Mouse (Mus musculus) stomach, embryonic 15.5 days (tissue): Measurements from ENCODE around the gene Mapk3. TPM values are rescaled to one million over a fixed set of nuclear protein-coding genes. Genes with fewer than 3 reads are reported as not detected.
"Not testable (repeated sequence)": the region's sequence is repeated elsewhere in the genome, so short reads cannot be mapped to it uniquely, and the experiment has no call there.

Experiments
- ATAC-seq: fragments of 200-750 bp; cut with Nextera tagmentation; 2 replicates; pipeline ENCODE4 v1.8.0; 2017; ENCODE audit warnings: low read depth, moderate number of reproducible peaks, moderate TSS enrichment; ENCODE audit not compliant: insufficient read depth, low FRiP score
- H3K27ac ChIP-seq: fragments of 300-500 bp; sonication (generic); 2 replicates; pipeline ENCODE4 v1.5.1; 2015; ENCODE audit warnings: mild to moderate bottlenecking, inconsistent platforms
- H3K27me3 ChIP-seq: fragments of 300-500 bp; sonication (generic); replicated peaks from 2 replicates; pipeline ENCODE4 v1.6.1; 2015; ENCODE audit warnings: inconsistent platforms
- H3K36me3 ChIP-seq: fragments of 300-500 bp; sonication (generic); 2 replicates; pipeline ENCODE4 v1.6.1; 2015; ENCODE audit warnings: inconsistent platforms
- H3K4me1 ChIP-seq: fragments of 300-500 bp; sonication (generic); 2 replicates; pipeline ENCODE4 v1.6.1; 2015; ENCODE audit warnings: inconsistent platforms
- H3K4me2 ChIP-seq: fragments of 300-500 bp; sonication (generic); 2 replicates; pipeline ENCODE4 v1.6.1; 2015; ENCODE audit warnings: mild to moderate bottlenecking, inconsistent platforms
- H3K4me3 ChIP-seq: fragments of 300-500 bp; sonication (generic); replicated peaks from 2 replicates; pipeline ENCODE4 v1.5.1; 2015; ENCODE audit warnings: inconsistent platforms
- H3K9ac ChIP-seq: fragments of 300-500 bp; sonication (generic); 2 replicates; pipeline ENCODE4 v1.6.1; 2015; ENCODE audit warnings: inconsistent platforms
- H3K9me3 ChIP-seq: fragments of 300-500 bp; sonication (generic); 2 replicates; pipeline ENCODE4 v1.6.1; 2016; ENCODE audit warnings: inconsistent platforms
- WGBS: fragments of 180-500 bp; shearing (Covaris S2); methylation state at CpG from one replicate; pipeline ENCODE4 v1.1.7; 2015; 5-methylcytosine and 5-hydroxymethylcytosine counted together
- polyA plus RNA-seq: library from polyadenylated mRNA; unstranded; fragments of >200 nt; fragmentation: Nextera tagmentation; extraction: Ambion mirVana; gene quantifications from 2 replicates; pipeline ENCODE4 v1.2.1, GENCODE M21; 2015

The Mapk3 gene
- polyA plus RNA-seq: 99.9 TPM in 2 replicates

GRCm38 (mm10) chr7:126759050-126759671, at the start of gene Mapk3:
Gene Mapk3, plus strand, starts transcription at chr7:126759601.
- no peaks in the 10 kb centered on the region for H3K9me3 ChIP-seq
- ATAC-seq: peak; percentile 63
- peak within 1 kb of the TSS; percentile 68 for H3K9ac ChIP-seq
- no peaks in the 10 kb centered on the region for H3K27me3 ChIP-seq
- WGBS: under 1% methylated on average over 36 of the region's 38 CpGs
- peaks cover 35% of the 10 kb centered on the region for H3K4me1 ChIP-seq
- peak within 1 kb of the TSS; percentile 88 for H3K4me2 ChIP-seq
- H3K27ac ChIP-seq: peak within 1 kb of the TSS; percentile 97
- peak within 1 kb of the TSS; percentile 85 for H3K4me3 ChIP-seq
- H3K36me3 ChIP-seq: peaks cover 19% of the 10 kb centered on the region

GRCm38 (mm10) chr7:126710266-126710665, 49.1 kb upstream of the Mapk3 start:
- H3K4me2 ChIP-seq: no peak overlapping the region
- 69% methylated on average over 4 of the region's 4 CpGs for WGBS
- H3K9me3 ChIP-seq: no peaks in the 10 kb centered on the region
- ATAC-seq: no peak
- H3K4me3 ChIP-seq: no peak overlapping the region
- 0 out of 2 replicates have a peak, but pooled peaks cover under 1% of the 10 kb centered on the region for H3K4me1 ChIP-seq
- no peak overlapping the region for H3K9ac ChIP-seq
- 0 out of 2 replicates have a peak, but pooled peaks cover 1% of the 10 kb centered on the region for H3K27me3 ChIP-seq
- no peaks in the 10 kb centered on the region for H3K36me3 ChIP-seq
- H3K27ac ChIP-seq: no peak overlapping the region

GRCm38 (mm10) chr7:126711910-126712309, 47.5 kb upstream of the Mapk3 start:
- H3K4me1 ChIP-seq: no peaks in the 10 kb centered on the region
- H3K4me2 ChIP-seq: no peak overlapping the region
- no peaks in the 10 kb centered on the region for H3K9me3 ChIP-seq
- no peak overlapping the region for H3K27ac ChIP-seq
- no peak overlapping the region for H3K9ac ChIP-seq
- H3K36me3 ChIP-seq: no peaks in the 10 kb centered on the region
- no peak overlapping the region for H3K4me3 ChIP-seq
- H3K27me3 ChIP-seq: no peaks in the 10 kb centered on the region
- no peak for ATAC-seq
- WGBS: 73% methylated on average over 3 of the region's 3 CpGs

DNA sequence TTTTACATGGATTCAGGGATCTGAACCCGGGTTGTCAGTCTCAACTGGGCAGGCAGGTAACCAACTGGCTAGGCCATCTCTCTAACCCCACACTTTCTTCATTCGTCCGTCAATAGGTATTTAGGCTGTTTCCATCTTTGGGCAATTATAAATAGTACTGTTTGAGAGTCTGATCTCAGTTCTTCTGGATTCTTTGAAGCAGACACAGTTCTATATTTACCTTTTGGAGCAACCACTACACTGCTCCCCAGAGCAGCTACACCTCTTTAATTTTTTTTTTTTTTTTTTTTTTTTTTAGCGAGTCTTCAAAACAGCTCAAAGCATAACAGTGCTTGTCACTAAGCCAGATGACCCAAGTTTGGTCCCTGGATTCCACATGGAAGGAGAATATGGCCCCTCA, 43.7 kb upstream of the Mapk3 start:
- Histone ChIP-seq H3K27ac (no peak overlapping the region), H3K9me3 (no peaks in the 10 kb centered on the region), H3K4me1 (no peaks in the 10 kb centered on the region), H3K4me2 (no peak overlapping the region), H3K27me3 (no peaks in the 10 kb centered on the region), H3K9ac (no peak overlapping the region), H3K36me3 (no peaks in the 10 kb centered on the region), H3K4me3 (no peak overlapping the region)
- ATAC-seq: no peak
- 77% methylated on average over 4 of the region's 4 CpGs for WGBS

DNA sequence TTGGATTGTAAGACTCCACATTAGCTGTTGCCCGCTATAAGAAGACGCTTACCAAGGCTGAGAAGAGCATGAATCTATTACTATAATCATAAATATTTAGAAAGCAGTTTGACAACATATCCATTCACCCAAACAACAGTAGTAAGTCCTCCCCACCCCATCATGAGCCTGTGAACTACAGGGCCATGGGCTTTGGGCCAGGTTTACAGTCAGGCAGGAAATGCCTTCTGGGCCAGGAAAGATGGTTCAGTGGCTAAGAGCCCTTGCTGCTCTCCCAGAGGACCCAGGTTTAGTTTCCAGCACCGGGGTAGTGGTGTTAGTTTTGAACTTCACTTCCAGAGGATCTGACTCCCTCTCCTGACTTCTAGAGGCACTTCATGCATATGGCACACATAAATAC, 41.8 kb upstream of the Mapk3 start:
- Histone ChIP-seq H3K9ac (no peak overlapping the region), H3K27me3 (no peaks in the 10 kb centered on the region), H3K4me2 (no peak overlapping the region), H3K4me1 (no peaks in the 10 kb centered on the region), H3K27ac (no peak overlapping the region), H3K4me3 (no peak overlapping the region), H3K36me3 (no peaks in the 10 kb centered on the region), H3K9me3 (no peaks in the 10 kb centered on the region)
- no peak for ATAC-seq
- 71% methylated on average over 3 of the region's 3 CpGs for WGBS

- Histone ChIP-seq H3K36me3 (no peaks in the 10 kb centered on the region), H3K27ac (no peak overlapping the region), H3K27me3 (no peaks in the 10 kb centered on the region), H3K9ac (no peak overlapping the region), H3K4me1 (no peaks in the 10 kb centered on the region), H3K4me2 (no peak overlapping the region), H3K4me3 (no peak overlapping the region), H3K9me3 (no peaks in the 10 kb centered on the region)
- ATAC-seq: no peak
- WGBS: 90% methylated on average over 5 of the region's 5 CpGs
Measured at GRCm38 (mm10) chr7:126718787-126719337, 40.5 kb upstream of the Mapk3 start.

DNA sequence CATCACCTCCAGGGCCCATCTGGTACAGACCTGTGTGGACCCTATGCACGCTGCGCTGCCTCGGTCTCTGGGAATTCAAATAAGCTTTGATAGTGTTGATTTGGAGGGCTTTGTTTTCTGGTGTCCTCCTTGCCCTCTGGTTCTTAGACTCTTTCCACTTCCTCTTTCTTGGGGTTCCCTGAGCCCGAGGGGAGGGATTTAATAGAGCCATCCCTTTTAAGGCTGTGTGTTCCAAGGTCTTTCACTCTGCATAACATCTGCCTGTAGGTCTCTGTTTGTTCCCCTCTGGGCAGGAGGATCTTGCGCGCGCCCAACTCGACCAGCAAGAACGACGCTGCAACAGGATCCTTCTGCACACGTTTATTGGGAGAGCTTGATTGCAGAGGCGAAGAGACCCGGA, 37.8 kb upstream of the Mapk3 start:
- ATAC-seq: no peak
- Histone ChIP-seq H3K4me1 (no peaks in the 10 kb centered on the region), H3K9me3 (no peaks in the 10 kb centered on the region), H3K27ac (no peak overlapping the region), H3K36me3 (no peaks in the 10 kb centered on the region), H3K4me3 (no peak overlapping the region), H3K9ac (no peak overlapping the region), H3K4me2 (no peak overlapping the region), H3K27me3 (no peaks in the 10 kb centered on the region)
- 86% methylated on average over 13 of the region's 13 CpGs for WGBS

GRCm38 (mm10) chr7:126725077-126725476, 34.3 kb upstream of the Mapk3 start:
- no peak overlapping the region for H3K27ac ChIP-seq
- no peaks in the 10 kb centered on the region for H3K36me3 ChIP-seq
- H3K4me3 ChIP-seq: no peak overlapping the region
- no peaks in the 10 kb centered on the region for H3K4me1 ChIP-seq
- no peak overlapping the region for H3K4me2 ChIP-seq
- ATAC-seq: no peak
- no peaks in the 10 kb centered on the region for H3K27me3 ChIP-seq
- WGBS: 69% methylated on average over 3 of the region's 3 CpGs
- no peaks in the 10 kb centered on the region for H3K9me3 ChIP-seq
- H3K9ac ChIP-seq: no peak overlapping the region

DNA sequence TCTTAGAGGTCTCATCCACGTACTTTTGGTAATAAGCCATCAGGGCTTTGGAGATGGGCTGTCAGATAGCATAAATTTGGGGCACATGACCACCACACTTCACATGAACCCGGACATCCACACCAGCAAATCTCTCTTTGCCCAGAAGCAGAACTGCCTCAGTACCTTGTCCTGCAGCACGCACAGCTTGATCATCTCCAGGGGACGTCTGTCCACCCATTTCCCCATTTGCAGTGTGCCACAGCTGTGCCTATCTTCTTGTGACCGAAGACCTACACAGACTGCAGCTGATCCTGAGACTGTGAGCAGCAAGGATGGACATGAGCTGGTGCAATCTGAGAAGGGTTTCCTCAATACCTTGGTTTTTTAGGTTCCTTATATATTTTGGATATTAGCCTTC, 33.7 kb upstream of the Mapk3 start:
- ATAC-seq: no peak

GRCm38 (mm10) chr7:126730256-126730789, 29.1 kb upstream of the Mapk3 start:
- H3K27me3 ChIP-seq, ATAC-seq, H3K4me2 ChIP-seq, H3K4me1 ChIP-seq, H3K9ac ChIP-seq, H3K9me3 ChIP-seq, H3K4me3 ChIP-seq, H3K36me3 ChIP-seq, H3K27ac ChIP-seq: not testable (repeated sequence)
- WGBS: 69% methylated on average over 4 of the region's 4 CpGs

More for the DNA sequence above, 33.7 kb upstream of the Mapk3 start:
- Histone ChIP-seq H3K9ac (no peak overlapping the region), H3K27me3 (no peaks in the 10 kb centered on the region), H3K4me1 (no peaks in the 10 kb centered on the region), H3K36me3 (no peaks in the 10 kb centered on the region), H3K9me3 (no peaks in the 10 kb centered on the region), H3K4me2 (no peak overlapping the region), H3K4me3 (no peak overlapping the region), H3K27ac (no peak overlapping the region)
- WGBS: 78% methylated on average over 5 of the region's 5 CpGs

- no peak overlapping the region for H3K9ac ChIP-seq
- 74% methylated on average over 8 of the region's 8 CpGs for WGBS
- ATAC-seq: no peak
- H3K4me1 ChIP-seq: no peaks in the 10 kb centered on the region
- H3K9me3 ChIP-seq: no peaks in the 10 kb centered on the region
- no peaks in the 10 kb centered on the region for H3K36me3 ChIP-seq
- no peak overlapping the region for H3K27ac ChIP-seq
- H3K4me2 ChIP-seq: no peak overlapping the region
- no peaks in the 10 kb centered on the region for H3K27me3 ChIP-seq
- H3K4me3 ChIP-seq: no peak overlapping the region
Measured at GRCm38 (mm10) chr7:126736122-126736521, 23.3 kb upstream of the Mapk3 start.

- H3K27ac ChIP-seq: no peak overlapping the region
- no peak for ATAC-seq
- H3K4me3 ChIP-seq: no peak overlapping the region
- no peaks in the 10 kb centered on the region for H3K4me1 ChIP-seq
- no peaks in the 10 kb centered on the region for H3K27me3 ChIP-seq
- WGBS: 86% methylated on average over 17 of the region's 17 CpGs
- H3K36me3 ChIP-seq: no peaks in the 10 kb centered on the region
- no peak overlapping the region for H3K4me2 ChIP-seq
- H3K9ac ChIP-seq: no peak overlapping the region
- no peaks in the 10 kb centered on the region for H3K9me3 ChIP-seq
Measured at GRCm38 (mm10) chr7:126739551-126739950, 19.9 kb upstream of the Mapk3 start.
